Mouse (Mus musculus) adrenal gland, postnatal 25 days (tissue): ENCODE measurements at regions not wholly inside any gene's neighbourhood (a gene's known extent, or its start where the extent isn't known, plus 50 kb on each side); places are given as distances from the start of the nearest gene placed in this dataset.

Experiments used
- DNase-seq: peaks from one replicate; pipeline ENCODE4 v3.0.0; 2021; ENCODE audit warnings: mixed read lengths

- no peak for DNase-seq
These were observed 220.3 kb downstream of the Gja1 start for GRCm38 (mm10) chr10:56597382-56597781.

- no peak for DNase-seq
These were observed 221.1 kb downstream of the Gja1 start for GRCm38 (mm10) chr10:56598191-56598590.

GRCm38 (mm10) chr10:56599923-56600322 lies 222.8 kb downstream of the Gja1 start:
- DNase-seq: no peak

GRCm38 (mm10) chr10:56611564-56612288 lies 234.6 kb downstream of the Gja1 start:
- DNase-seq: no peak

GRCm38 (mm10) chr10:56642656-56643055 lies 265.5 kb downstream of the Gja1 start:
- DNase-seq: no peak

GRCm38 (mm10) chr10:56643376-56644135 lies 266.4 kb downstream of the Gja1 start:
- no peak for DNase-seq

GRCm38 (mm10) chr10:56660501-56660900 lies 283.4 kb downstream of the Gja1 start:
- no peak for DNase-seq

- no peak for DNase-seq
These were observed 296.8 kb downstream of the Gja1 start for GRCm38 (mm10) chr10:56673919-56674318.

- DNase-seq: no peak
These were observed 305.8 kb downstream of the Gja1 start for GRCm38 (mm10) chr10:56682901-56683300.

GRCm38 (mm10) chr10:56685655-56686250 lies 308.6 kb downstream of the Gja1 start:
- no peak for DNase-seq

- DNase-seq: no peak
These were observed 314.3 kb downstream of the Gja1 start for GRCm38 (mm10) chr10:56691467-56691866.

GRCm38 (mm10) chr10:56695100-56695499 lies 318.0 kb downstream of the Gja1 start:
- DNase-seq: no peak

GRCm38 (mm10) chr10:56700126-56700525 lies 323.0 kb downstream of the Gja1 start:
- peak; percentile 23 for DNase-seq

- DNase-seq: no peak
These were observed 331.3 kb downstream of the Gja1 start for GRCm38 (mm10) chr10:56708411-56708810.

- DNase-seq: no peak
These were observed 331.8 kb downstream of the Gja1 start for GRCm38 (mm10) chr10:56708886-56709285.

GRCm38 (mm10) chr10:56712611-56713105 lies 335.5 kb downstream of the Gja1 start:
- no peak for DNase-seq

GRCm38 (mm10) chr10:56737073-56737472 lies 359.9 kb downstream of the Gja1 start:
- no peak for DNase-seq

- no peak for DNase-seq
These were observed 362.5 kb downstream of the Gja1 start for GRCm38 (mm10) chr10:56739621-56740020.

GRCm38 (mm10) chr10:56752134-56752533 lies 375.0 kb downstream of the Gja1 start:
- DNase-seq: no peak

- DNase-seq: peak; percentile 4
These were observed 376.4 kb downstream of the Gja1 start for GRCm38 (mm10) chr10:56753576-56753975.

- DNase-seq: peak; percentile 2
These were observed 377.5 kb downstream of the Gja1 start for GRCm38 (mm10) chr10:56754546-56755175.

GRCm38 (mm10) chr10:56770629-56771028 lies 393.5 kb downstream of the Gja1 start:
- no peak for DNase-seq

- DNase-seq: peak; percentile 39
These were observed 405.1 kb downstream of the Gja1 start for GRCm38 (mm10) chr10:56782265-56782664.
